In the genomic region with DNA sequence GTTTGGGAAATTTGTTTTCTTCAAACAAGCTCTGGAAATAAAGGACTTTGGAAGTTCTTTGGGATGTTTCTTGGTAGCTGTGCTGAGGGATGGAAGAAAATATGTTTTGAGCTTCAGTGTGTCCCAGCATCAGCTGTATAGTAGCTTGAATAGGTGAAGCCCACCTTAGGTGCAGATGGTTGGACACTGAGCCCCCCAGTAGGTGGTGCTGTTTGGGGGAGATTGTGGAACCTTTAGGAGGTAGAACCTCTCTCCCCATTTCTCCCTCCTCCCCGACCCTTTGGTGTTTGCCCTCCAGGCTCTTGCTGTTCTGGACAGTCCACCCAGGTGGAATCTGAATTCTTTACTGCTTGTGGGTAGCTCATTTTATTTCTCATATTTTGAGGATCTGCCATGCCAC, we compare ENCODE assay signal across 28 mouse cellular contexts. TPM values are rescaled to one million over a fixed set of nuclear protein-coding genes. Genes with fewer than 3 reads are reported as not detected.
A peak's percentile ranks its signal among the peaks of the same experiment; 100 is the strongest.
DNase-seq lines count a peak whose midpoint lies in the region; ATAC-seq and TF ChIP-seq lines count a peak whose summit lies in the region.
"Had no signal": no experiment of that assay in that cellular context is flagged by ENCODE, and none has a peak within 500 bp of the region (broad histone marks: within the 10 kb centered on the region; RNA-seq: fewer than 3 reads in every experiment).

No protein-coding gene starts in this region.

- no peaks in the 10 kb centered on the region for H3K9me3 ChIP-seq in hindbrain, postnatal 0 days (ENCODE audit: low read length)
- no peaks in the 10 kb centered on the region for H3K9me3 ChIP-seq in hindbrain, embryonic 13.5 days
- H3K9me3 ChIP-seq in lung, embryonic 14.5 days (ENCODE audit: low read depth, low read length) = no peaks in the 10 kb centered on the region
- H3K9me3 ChIP-seq in E14TG2a.4 (ENCODE audit: low read length) (no peaks in the 10 kb centered on the region), MEL (replicated peaks; ENCODE audit: insufficient read depth, low read length) (no peaks in the 10 kb centered on the region)
- H3K9me3 ChIP-seq: embryonic facial prominence, embryonic 15.5 days; limb, embryonic 15.5 days; liver, embryonic 15.5 days; megakaryocyte, embryonic 14.5 days; midbrain, embryonic 15.5 days had no signal

- ATAC-seq in hindbrain, postnatal 0 days = no peak
- ATAC-seq in hindbrain, embryonic 13.5 days (ENCODE audit: low FRiP score) = no peak
- ATAC-seq in lung, embryonic 14.5 days (ENCODE audit: insufficient read depth) = no peak
- ATAC-seq: forebrain, embryonic 14.5 days had no signal

- H3K9ac ChIP-seq in hindbrain, postnatal 0 days (replicated peaks; ENCODE audit: low read length) = no peak overlapping the region
- no peak overlapping the region for H3K9ac ChIP-seq in hindbrain, embryonic 13.5 days
- no peak overlapping the region for H3K9ac ChIP-seq in lung, embryonic 14.5 days
- no peak overlapping the region for H3K9ac ChIP-seq in MEL (ENCODE audit: control insufficient read depth, low read depth, low read length, poor library complexity, severe bottlenecking)
- H3K9ac ChIP-seq: embryonic facial prominence, embryonic 15.5 days; limb, embryonic 15.5 days; liver, embryonic 15.5 days; midbrain, embryonic 15.5 days had no signal

- H3K36me3 ChIP-seq in hindbrain, postnatal 0 days (ENCODE audit: insufficient read depth, low read length) = no peaks in the 10 kb centered on the region
- no peaks in the 10 kb centered on the region for H3K36me3 ChIP-seq in hindbrain, embryonic 13.5 days
- no peaks in the 10 kb centered on the region for H3K36me3 ChIP-seq in lung, embryonic 14.5 days (ENCODE audit: insufficient read depth)
- H3K36me3 ChIP-seq in E14TG2a.4 (ENCODE audit: insufficient read depth, low read length) (no peaks in the 10 kb centered on the region), MEL (ENCODE audit: control insufficient read depth in 1 of 2, insufficient read depth in 2 of 2, low read length in 2 of 2) (no peaks in the 10 kb centered on the region)
- H3K36me3 ChIP-seq: embryonic facial prominence, embryonic 15.5 days; limb, embryonic 15.5 days; liver, embryonic 15.5 days; midbrain, embryonic 15.5 days had no signal

- TF ChIP-seq EP300 in MEL (IDR thresholded peaks at IDR 0.05; ENCODE audit: low read depth in 1 of 2, low read length in 2 of 2) = no peak

- TF ChIP-seq RAD21 in MEL (IDR thresholded peaks at IDR 0.05; ENCODE audit: low read depth, low read length) = no peak

- no peak for DNase-seq in hindbrain, postnatal 0 days (ENCODE audit: low spot score)
- DNase-seq in lung, embryonic 14.5 days = no peak
- no peak for DNase-seq in lung, postnatal 25 days (ENCODE audit: low spot score)
- DNase-seq in MEL (ENCODE audit: low read depth, low spot score) = peak; percentile 3
- no peak for DNase-seq in right cerebral cortex, adult 2 months (ENCODE audit: low spot score in 2 of 2)
- DNase-seq: adrenal gland, postnatal 36 days; B cell, adult 2 months; cerebellum, adult 11-12 months; cerebellum, postnatal 36 days; embryo, embryonic 11 days; gastrocnemius, adult 2 months; heart, postnatal 4 days; kidney, adult 18-20 months; lung, postnatal 14 days; right cerebral cortex, adult 18-20 months; thymus, adult 18-20 months had no signal

- H3K79me2 ChIP-seq in MEL (ENCODE audit: control insufficient read depth, insufficient read depth, low read length, poor library complexity) = no peaks in the 10 kb centered on the region

- no peak for TF ChIP-seq POLR2A in MEL (IDR thresholded peaks at IDR 0.05; ENCODE audit: control insufficient read depth in 1 of 2, insufficient read depth in 1 of 2, low read depth in 1 of 2, low read length in 2 of 2, poor library complexity in 1 of 2)

- no peak overlapping the region for H3K27ac ChIP-seq in hindbrain, postnatal 0 days
- H3K27ac ChIP-seq in hindbrain, embryonic 13.5 days = no peak overlapping the region
- no peak overlapping the region for H3K27ac ChIP-seq in lung, embryonic 14.5 days (ENCODE audit: low read depth)
- H3K27ac ChIP-seq in MEL (ENCODE audit: control insufficient read depth, low read depth, low read length) = no peak overlapping the region
- H3K27ac ChIP-seq: embryonic facial prominence, embryonic 15.5 days; gastrocnemius, adult 2 months; kidney, postnatal 0 days; limb, embryonic 15.5 days; liver, embryonic 15.5 days; midbrain, embryonic 15.5 days had no signal

- H3K4me1 ChIP-seq in hindbrain, postnatal 0 days (ENCODE audit: insufficient read depth, low read length) = no peaks in the 10 kb centered on the region
- H3K4me1 ChIP-seq in hindbrain, embryonic 13.5 days (replicated peaks) = 0 out of 2 replicates have a peak, but pooled peaks cover 4% of the 10 kb centered on the region
- H3K4me1 ChIP-seq in lung, embryonic 14.5 days (ENCODE audit: insufficient read depth) = no peaks in the 10 kb centered on the region
- H3K4me1 ChIP-seq in E14TG2a.4 (replicated peaks; ENCODE audit: low read depth, low read length) = peaks cover 12% of the 10 kb centered on the region
- H3K4me1 ChIP-seq in MEL (ENCODE audit: control insufficient read depth in 1 of 2, insufficient read depth in 2 of 2, low read length in 2 of 2) = no peaks in the 10 kb centered on the region
- H3K4me1 ChIP-seq: embryonic facial prominence, embryonic 15.5 days; liver, embryonic 15.5 days; megakaryocyte, embryonic 14.5 days; midbrain, embryonic 15.5 days had no signal

- peak; percentile 38 for TF ChIP-seq CTCF in hindbrain, postnatal 0 days (IDR thresholded peaks at IDR 0.05; ENCODE audit: low read depth)
- peak; percentile 30; the same call in 1 of the 2 replicates for TF ChIP-seq CTCF in lung, embryonic 14.5 days (IDR thresholded peaks at IDR 0.05; ENCODE audit: low read depth)
- TF ChIP-seq CTCF in E14TG2a.4 (conservative IDR thresholded peaks at IDR 0.05; ENCODE audit: low read length) (peak; percentile 37), MEL (IDR thresholded peaks at IDR 0.05 in 2 of 3, conservative IDR thresholded peaks at IDR 0.05 in 1 of 3; ENCODE audit: control insufficient read depth in 1 of 3, insufficient read depth in 1 of 3, low read depth in 2 of 3, low read length in 3 of 3, poor library complexity in 1 of 3, severe bottlenecking in 1 of 3) (peak; percentile 7 to 33 (median 30); a peak in 4 of 6 replicates)

- 64% methylated on average over 1 of the region's 1 CpGs for WGBS in hindbrain, postnatal 0 days
- WGBS in hindbrain, embryonic 13.5 days = 36% methylated on average over 1 of the region's 1 CpGs
- WGBS in lung, embryonic 14.5 days = 43% methylated on average over 1 of the region's 1 CpGs

- no peak overlapping the region for H3K4me3 ChIP-seq in hindbrain, postnatal 0 days (ENCODE audit: low read length)
- no peak overlapping the region for H3K4me3 ChIP-seq in hindbrain, embryonic 13.5 days
- no peak overlapping the region for H3K4me3 ChIP-seq in lung, embryonic 14.5 days (ENCODE audit: low read depth, low read length)
- no peak overlapping the region for H3K4me3 ChIP-seq in E14TG2a.4 (replicated peaks; ENCODE audit: low read length)
- H3K4me3 ChIP-seq in MEL (ENCODE audit: control insufficient read depth in 1 of 2, insufficient read depth in 1 of 2, low read depth in 2 of 2, low read length in 2 of 2) = no peak overlapping the region
- H3K4me3 ChIP-seq: embryonic facial prominence, embryonic 15.5 days; gastrocnemius, adult 2 months; limb, embryonic 15.5 days; liver, embryonic 15.5 days; megakaryocyte, embryonic 14.5 days; midbrain, embryonic 15.5 days had no signal

- H3K4me2 ChIP-seq in hindbrain, postnatal 0 days (ENCODE audit: low read depth, low read length) = no peak overlapping the region
- H3K4me2 ChIP-seq in hindbrain, embryonic 13.5 days = no peak overlapping the region
- no peak overlapping the region for H3K4me2 ChIP-seq in lung, embryonic 14.5 days
- H3K4me2 ChIP-seq: embryonic facial prominence, embryonic 15.5 days; limb, embryonic 15.5 days; liver, embryonic 15.5 days; midbrain, embryonic 15.5 days had no signal

- no peaks in the 10 kb centered on the region for H3K27me3 ChIP-seq in hindbrain, postnatal 0 days (ENCODE audit: insufficient read depth, low read length)
- no peaks in the 10 kb centered on the region for H3K27me3 ChIP-seq in hindbrain, embryonic 13.5 days
- H3K27me3 ChIP-seq in lung, embryonic 14.5 days (ENCODE audit: insufficient read depth, low read length) = no peaks in the 10 kb centered on the region
- H3K27me3 ChIP-seq in E14TG2a.4 (ENCODE audit: insufficient read depth, low read length) (no peaks in the 10 kb centered on the region; the same call in 1 of the 2 replicates), MEL (ENCODE audit: control insufficient read depth in 1 of 2, insufficient read depth in 2 of 2, low read length in 2 of 2) (no peaks in the 10 kb centered on the region)
- H3K27me3 ChIP-seq: embryonic facial prominence, embryonic 15.5 days; limb, embryonic 15.5 days; liver, embryonic 15.5 days; megakaryocyte, embryonic 14.5 days; midbrain, embryonic 15.5 days had no signal

TF ChIP-seq in MEL, 35 proteins besides CTCF, POLR2A, EP300 and RAD21:
- peak; percentile 11; the same call in 1 of the 2 replicates for TF ChIP-seq SMC3 (IDR thresholded peaks at IDR 0.05; ENCODE audit: low read depth, low read length)
- no peak for TF ChIP-seq BHLHE40 (IDR thresholded peaks at IDR 0.05; ENCODE audit: borderline replicate concordance, low read depth, low read length)
- no peak for TF ChIP-seq ETS1 (IDR thresholded peaks at IDR 0.05; ENCODE audit: low read depth, low read length)
- no peak for TF ChIP-seq ZC3H11A (IDR thresholded peaks at IDR 0.05; ENCODE audit: low read depth, low read length)
- no peak for TF ChIP-seq CHD2 (IDR thresholded peaks at IDR 0.05; ENCODE audit: low read length)

RNA-seq across cellular contexts. Expression of gene Nmur2, which starts 48.0 kb away (rescaled TPM):
- total RNA-seq in hindbrain, postnatal 0 days (2014; rRNA removed) = 0.25 and 0.47 TPM in 2 replicates
- polyA plus RNA-seq in hindbrain, postnatal 0 days (2015; fragmentation: Nextera tagmentation; extraction: Ambion mirVana) = 0.37 and 0.44 TPM in 2 replicates
- polyA plus RNA-seq in hindbrain, embryonic 13.5 days (2015; fragmentation: Nextera tagmentation; extraction: Ambion mirVana) = 0.23 and 0.26 TPM in 2 replicates
- not detected in 2 replicates for polyA plus RNA-seq in lung, embryonic 14.5 days (2014; fragmentation: Nextera tagmentation; extraction: Ambion mirVana)
- total RNA-seq in MEL (2012; rRNA removed) = not detected in 2 replicates
- polyA plus RNA-seq in MEL (2012; ENCODE audit: insufficient read depth in 1 of 2, insufficient read length in 2 of 2, low read depth in 1 of 2, low replicate concordance in 2 of 2, missing spikeins in 1 of 2) = not detected
- total RNA-seq: adrenal gland, adult 18-20 months; adrenal gland, postnatal 36 days; gastrocnemius, adult 2 months; gastrocnemius, postnatal 4 days; heart, postnatal 4 days had no signal
- polyA plus RNA-seq: heart, embryonic 16.5 days; kidney, postnatal 0 days; limb, embryonic 15.5 days; liver, embryonic 15.5 days had no signal
